24 mouse cellular contexts compared by ENCODE assay signal in genomic region chr1:139371341-139371740, GRCm38 (mm10). TPM values are rescaled to one million over a fixed set of nuclear protein-coding genes. Genes with fewer than 3 reads are reported as not detected.
DNase-seq lines count a peak whose midpoint lies in the region; ATAC-seq lines count a peak whose summit lies in the region.
"Had no signal": no experiment of that assay in that cellular context is flagged by ENCODE, and none has a peak within 500 bp of the region (broad histone marks: within the 10 kb centered on the region; RNA-seq: fewer than 3 reads in every experiment).

No protein-coding gene starts in this region.

- H3K4me2 ChIP-seq in embryonic facial prominence, embryonic 14.5 days (ENCODE audit: low read depth, low read length), result no peak overlapping the region
- H3K4me2 ChIP-seq in forebrain, embryonic 11.5 days (ENCODE audit: low read depth, low read length, severe bottlenecking), result no peak overlapping the region

- H3K9me3 ChIP-seq in embryonic facial prominence, embryonic 14.5 days (ENCODE audit: control insufficient read depth, low read length), result no peaks in the 10 kb centered on the region
- H3K9me3 ChIP-seq in embryonic facial prominence, embryonic 10.5 days, result no peaks in the 10 kb centered on the region
- H3K9me3 ChIP-seq in forebrain, embryonic 11.5 days (ENCODE audit: control insufficient read depth, low read length), result no peaks in the 10 kb centered on the region
- H3K9me3 ChIP-seq: G1E had no signal

- H3K9ac ChIP-seq in embryonic facial prominence, embryonic 14.5 days (ENCODE audit: low read depth, low read length), result no peak overlapping the region
- H3K9ac ChIP-seq in forebrain, embryonic 11.5 days (ENCODE audit: low read length), result no peak overlapping the region

- H3K27ac ChIP-seq in embryonic facial prominence, embryonic 14.5 days (replicated peaks; ENCODE audit: low read depth, low read length), result no peak overlapping the region
- no peak overlapping the region for H3K27ac ChIP-seq in embryonic facial prominence, embryonic 10.5 days (replicated peaks)
- no peak overlapping the region for H3K27ac ChIP-seq in forebrain, embryonic 11.5 days (ENCODE audit: low read depth, low read length)

- H3K27me3 ChIP-seq in embryonic facial prominence, embryonic 14.5 days (replicated peaks; ENCODE audit: control insufficient read depth, insufficient read depth, low read length), result no peaks in the 10 kb centered on the region
- H3K27me3 ChIP-seq in embryonic facial prominence, embryonic 10.5 days (replicated peaks; ENCODE audit: low read depth, poor library complexity, severe bottlenecking), result no peaks in the 10 kb centered on the region
- H3K27me3 ChIP-seq in forebrain, embryonic 11.5 days (ENCODE audit: control insufficient read depth, insufficient read depth, low read length), result no peaks in the 10 kb centered on the region
- H3K27me3 ChIP-seq: CH12.LX had no signal

- 67% methylated on average over 6 of the region's 6 CpGs for WGBS in embryonic facial prominence, embryonic 14.5 days
- 76% methylated on average over 6 of the region's 6 CpGs for WGBS in embryonic facial prominence, embryonic 10.5 days
- 75% methylated on average over 6 of the region's 6 CpGs for WGBS in forebrain, embryonic 11.5 days

- H3K4me1 ChIP-seq in embryonic facial prominence, embryonic 14.5 days (ENCODE audit: control insufficient read depth, insufficient read depth, low read length), result no peaks in the 10 kb centered on the region
- 0 out of 2 replicates have a peak, but pooled peaks cover 2% of the 10 kb centered on the region for H3K4me1 ChIP-seq in embryonic facial prominence, embryonic 10.5 days
- 0 out of 2 replicates have a peak, but pooled peaks cover 4% of the 10 kb centered on the region for H3K4me1 ChIP-seq in forebrain, embryonic 11.5 days (replicated peaks; ENCODE audit: control insufficient read depth, insufficient read depth, low read length)

- no peak for ATAC-seq in embryonic facial prominence, embryonic 14.5 days (ENCODE audit: low read depth)
- ATAC-seq in forebrain, embryonic 11.5 days (replicated peaks; ENCODE audit: low FRiP score), result no peak
- ATAC-seq: activated CD4-positive, CD25-positive, alpha-beta regulatory T cell, adult 4 months; CD4-positive, CD25-positive, alpha-beta regulatory T cell, adult 4 months; Patski had no signal

- no peaks in the 10 kb centered on the region for H3K36me3 ChIP-seq in embryonic facial prominence, embryonic 14.5 days (ENCODE audit: control insufficient read depth, insufficient read depth, low read length)
- H3K36me3 ChIP-seq in embryonic facial prominence, embryonic 10.5 days (replicated peaks), result no peaks in the 10 kb centered on the region
- H3K36me3 ChIP-seq in forebrain, embryonic 11.5 days (ENCODE audit: control insufficient read depth, insufficient read depth, low read length), result no peaks in the 10 kb centered on the region
- H3K36me3 ChIP-seq: G1E had no signal

- DNase-seq in embryonic facial prominence, embryonic 14.5 days (ENCODE audit: low spot score), result peak; percentile 3
- DNase-seq in embryonic facial prominence, embryonic 10.5 days (ENCODE audit: low spot score), result no peak
- peak; percentile 85 for DNase-seq in Muller cell, postnatal 12 days (ENCODE audit: inconsistent ontology term)
- DNase-seq in retina, embryonic 14.5 days (ENCODE audit: low spot score), result peak; percentile 77
- DNase-seq in retina, postnatal 1 day, result peak; percentile 91
- DNase-seq in spleen, postnatal 36 days (ENCODE audit: low spot score in 2 of 2), result no peak
- DNase-seq in heart, adult 9 months (ENCODE audit: low spot score in 2 of 2), result no peak
- DNase-seq in forebrain, embryonic 11.5 days (ENCODE audit: low spot score), result no peak
- DNase-seq: adrenal gland, adult 2 months; adrenal gland, adult 8-10 months; adrenal gland, postnatal 10 days; adrenal gland, postnatal 14 days; adrenal gland, postnatal 25 days; adrenal gland, postnatal 36 days; B cell, adult 2 months; cerebellum, adult 11 months; cerebellum, adult 11-12 months; cerebellum, adult 18-20 months had no signal

- no peak overlapping the region for H3K4me3 ChIP-seq in embryonic facial prominence, embryonic 14.5 days (ENCODE audit: low read depth, low read length)
- no peak overlapping the region for H3K4me3 ChIP-seq in embryonic facial prominence, embryonic 10.5 days
- no peak overlapping the region for H3K4me3 ChIP-seq in forebrain, embryonic 11.5 days (ENCODE audit: low read depth, low read length)

RNA-seq across cellular contexts. Expression of gene Crb1, which starts 5.6 kb away (rescaled TPM):
- polyA plus RNA-seq in embryonic facial prominence, embryonic 14.5 days (2014; fragmentation: Nextera tagmentation; extraction: Ambion mirVana), result 0.10 and 0.34 TPM in 2 replicates
- polyA plus RNA-seq in embryonic facial prominence, embryonic 10.5 days (2016; fragmentation: Nextera tagmentation; extraction: Ambion mirVana), result 0.25 and 0.38 TPM in 2 replicates
- polyA plus RNA-seq in forebrain, embryonic 11.5 days (2014; fragmentation: Nextera tagmentation; extraction: Ambion mirVana), result 2.0 and 2.1 TPM in 2 replicates
- polyA plus RNA-seq: activated CD4-positive, CD25-positive, alpha-beta regulatory T cell, adult 4 months; adrenal gland, adult 2 months; C2C12; CD4-positive, CD25-positive, alpha-beta regulatory T cell, adult 4 months; G1E had no signal

RNA-seq across cellular contexts. Expression of gene Zbtb41, which starts 50.7 kb away (rescaled TPM):
- polyA plus RNA-seq in embryonic facial prominence, embryonic 14.5 days (2014; fragmentation: Nextera tagmentation; extraction: Ambion mirVana), result 13.3 and 13.7 TPM in 2 replicates
- 10.8 and 11.1 TPM in 2 replicates for polyA plus RNA-seq in embryonic facial prominence, embryonic 10.5 days (2016; fragmentation: Nextera tagmentation; extraction: Ambion mirVana)
- polyA plus RNA-seq in forebrain, embryonic 11.5 days (2014; fragmentation: Nextera tagmentation; extraction: Ambion mirVana), result 18.3 and 21.0 TPM in 2 replicates

Comparison
In these comparisons a context has a peak if more than half of its experiments do, and no peak if none do; other contexts are left out.
1. DNase-seq: peak in embryonic facial prominence, embryonic 14.5 days (single experiment), Muller cell, postnatal 12 days (single experiment), retina, embryonic 14.5 days (single experiment) and retina, postnatal 1 day (single experiment); none in embryonic facial prominence, embryonic 10.5 days (single experiment), spleen, postnatal 36 days (0 of 2), heart, adult 9 months (0 of 2) and forebrain, embryonic 11.5 days (single experiment).